Mouse (Mus musculus) heart, postnatal 0 days (tissue): ENCODE measurements around the gene Lgalsl.

Experiments
- CTCF ChIP-seq: IDR thresholded peaks from 2 replicates; pipeline ENCODE4 v1.5.1; 2016; ENCODE audit warnings: antibody characterized with exemption, control low read depth, low read depth
- EP300 ChIP-seq: IDR thresholded peaks from 2 replicates; pipeline ENCODE4 v1.6.1; 2016; ENCODE audit warnings: antibody characterized with exemption, low read depth

DNA sequence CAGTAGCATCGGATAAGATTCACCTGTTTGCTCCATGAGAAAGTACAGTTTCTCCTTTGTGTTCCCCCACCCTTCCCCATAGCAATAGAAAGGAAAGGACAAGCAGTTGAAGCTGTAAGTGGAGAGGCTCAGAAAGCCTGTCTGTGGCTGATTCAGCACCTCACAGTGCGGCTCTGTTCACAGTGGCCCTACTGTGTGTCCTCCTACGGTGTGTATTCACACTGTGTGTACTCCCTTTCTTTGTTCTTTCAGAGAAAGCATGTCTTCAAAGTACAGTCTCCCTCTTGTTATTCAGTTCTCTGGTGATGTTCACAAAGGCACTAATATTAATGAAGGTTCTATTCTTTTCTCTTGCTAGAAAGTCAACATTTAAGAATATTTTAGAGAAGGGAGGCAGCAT lies 38.2 kb downstream of the Lgalsl start:
- TF ChIP-seq CTCF, result no peak
- TF ChIP-seq EP300, result no peak
